23 mouse cellular contexts compared by ENCODE assay signal in genomic region chr1:106934265-106934664, GRCm38 (mm10). TPM values are rescaled to one million over a fixed set of nuclear protein-coding genes. Genes with fewer than 3 reads are reported as not detected.
DNase-seq lines count a peak whose midpoint lies in the region; ATAC-seq and TF ChIP-seq lines count a peak whose summit lies in the region.
"Had no signal": no experiment of that assay in that cellular context is flagged by ENCODE, and none has a peak within 500 bp of the region (broad histone marks: within the 10 kb centered on the region; RNA-seq: fewer than 3 reads in every experiment).

Gene Serpinb12 (plus strand): TSS chr1:106934449.

- TF ChIP-seq POLR2A in lung, adult 2 months (IDR thresholded peaks at IDR 0.05; ENCODE audit: borderline replicate concordance, extremely low read depth, low read depth, low read length): no peak

- no peak within 1 kb of the TSS for H3K9ac ChIP-seq in stomach, embryonic 16.5 days (ENCODE audit: low read length)
- H3K9ac ChIP-seq: embryonic facial prominence, embryonic 13.5 days; forebrain, embryonic 12.5 days; hindbrain, embryonic 13.5 days; intestine, embryonic 15.5 days had no signal

- DNase-seq in lung, adult 2 months: no peak
- DNase-seq in lung, postnatal 10 days: no peak
- DNase-seq in fat pad, adult 2 months (ENCODE audit: extremely low read depth, low read depth, low spot score): peak; percentile 80
- no peak for DNase-seq in hindbrain, embryonic 10.5 days (ENCODE audit: low spot score)
- no peak for DNase-seq in cerebellum, postnatal 4 days (ENCODE audit: low spot score in 2 of 2)
- DNase-seq: adrenal gland, adult 2 months; adrenal gland, postnatal 14 days; cerebellum, adult 11-12 months; cerebellum, adult 9-10 months; cerebellum, postnatal 14 days; gastrocnemius, postnatal 10 days; gastrocnemius, postnatal 36 days had no signal

- H3K4me3 ChIP-seq in lung, adult 2 months (replicated peaks; ENCODE audit: extremely low read depth, low read depth, low read length): no peak within 1 kb of the TSS
- no peak within 1 kb of the TSS for H3K4me3 ChIP-seq in stomach, embryonic 16.5 days (replicated peaks; ENCODE audit: low read length)
- H3K4me3 ChIP-seq in hindbrain, embryonic 10.5 days: no peak within 1 kb of the TSS
- H3K4me3 ChIP-seq: embryonic facial prominence, embryonic 13.5 days; forebrain, embryonic 12.5 days; hindbrain, embryonic 13.5 days; intestine, embryonic 15.5 days had no signal

- no peaks in the 10 kb centered on the region for H3K36me3 ChIP-seq in stomach, embryonic 16.5 days (ENCODE audit: control insufficient read depth, insufficient read depth, low read length)
- no peaks in the 10 kb centered on the region for H3K36me3 ChIP-seq in hindbrain, embryonic 10.5 days
- H3K36me3 ChIP-seq: embryonic facial prominence, embryonic 13.5 days; forebrain, embryonic 12.5 days; hindbrain, embryonic 13.5 days; intestine, embryonic 15.5 days had no signal

- no peak within 1 kb of the TSS for H3K4me2 ChIP-seq in stomach, embryonic 16.5 days (ENCODE audit: low read depth, low read length)
- H3K4me2 ChIP-seq: embryonic facial prominence, embryonic 13.5 days; forebrain, embryonic 12.5 days; heart, embryonic 11.5 days; hindbrain, embryonic 13.5 days; intestine, embryonic 15.5 days had no signal

- H3K27me3 ChIP-seq in stomach, embryonic 16.5 days (ENCODE audit: control insufficient read depth, insufficient read depth, low read length): no peaks in the 10 kb centered on the region
- H3K27me3 ChIP-seq in hindbrain, embryonic 10.5 days (ENCODE audit: insufficient read depth, poor library complexity, severe bottlenecking): no peaks in the 10 kb centered on the region
- H3K27me3 ChIP-seq: embryonic facial prominence, embryonic 13.5 days; forebrain, embryonic 12.5 days; hindbrain, embryonic 13.5 days; intestine, embryonic 15.5 days had no signal

- H3K27ac ChIP-seq in stomach, embryonic 16.5 days (ENCODE audit: low read length): no peak within 1 kb of the TSS
- H3K27ac ChIP-seq in hindbrain, embryonic 10.5 days: no peak within 1 kb of the TSS
- H3K27ac ChIP-seq: embryonic facial prominence, embryonic 13.5 days; forebrain, embryonic 12.5 days; hindbrain, embryonic 13.5 days; intestine, embryonic 15.5 days had no signal

- WGBS in lung, adult 2 months: 61% methylated on average over 6 of the region's 6 CpGs
- 71% methylated on average over 6 of the region's 6 CpGs for WGBS in stomach, embryonic 16.5 days
- 83% methylated on average over 6 of the region's 6 CpGs for WGBS in hindbrain, embryonic 10.5 days

- H3K9me3 ChIP-seq in stomach, embryonic 16.5 days (replicated peaks; ENCODE audit: control insufficient read depth, low read length): no peaks in the 10 kb centered on the region
- H3K9me3 ChIP-seq in hindbrain, embryonic 10.5 days: no peaks in the 10 kb centered on the region
- H3K9me3 ChIP-seq: forebrain, embryonic 12.5 days; hindbrain, embryonic 13.5 days; intestine, embryonic 15.5 days had no signal

- no peaks in the 10 kb centered on the region for H3K4me1 ChIP-seq in lung, adult 2 months (ENCODE audit: control insufficient read depth, insufficient read depth, low read length)
- no peaks in the 10 kb centered on the region for H3K4me1 ChIP-seq in stomach, embryonic 16.5 days (ENCODE audit: control insufficient read depth, insufficient read depth, low read length)
- no peaks in the 10 kb centered on the region for H3K4me1 ChIP-seq in hindbrain, embryonic 10.5 days (replicated peaks)
- H3K4me1 ChIP-seq: forebrain, embryonic 12.5 days; hindbrain, embryonic 13.5 days; intestine, embryonic 15.5 days had no signal

- no peak for TF ChIP-seq CTCF in lung, adult 2 months (IDR thresholded peaks at IDR 0.05; ENCODE audit: insufficient read depth, low read length)

- no peak for ATAC-seq in stomach, embryonic 16.5 days (ENCODE audit: insufficient read depth, low FRiP score)
- ATAC-seq: CD4-positive, CD25-positive, alpha-beta regulatory T cell, adult 4 months; forebrain, embryonic 16.5 days; hindbrain, embryonic 16.5 days; intestine, embryonic 15.5 days had no signal

RNA-seq across cellular contexts. Expression of gene Serpinb12, which starts in this region (rescaled TPM):
- 44.7 TPM in 1 of 2 replicates, not detected in the other for polyA plus RNA-seq in lung, adult 2 months (2012; rRNA removed)
- polyA plus RNA-seq in stomach, embryonic 16.5 days (2015; fragmentation: Nextera tagmentation; extraction: Ambion mirVana): 14.5 and 25.0 TPM in 2 replicates
- polyA plus RNA-seq in hindbrain, embryonic 10.5 days (2016; fragmentation: Nextera tagmentation; extraction: Ambion mirVana): not detected in 2 replicates
- polyA plus RNA-seq: adrenal gland, adult 2 months; C2C12; CD4-positive, CD25-positive, alpha-beta regulatory T cell, adult 4 months; forebrain, embryonic 12.5 days; forebrain, embryonic 16.5 days; heart, postnatal 0 days; hindbrain, embryonic 13.5 days had no signal
